Mouse (Mus musculus): ENCODE results near the gene Pard3. TPM values are rescaled to one million over a fixed set of nuclear protein-coding genes. Genes with fewer than 3 reads are reported as not detected.

Pard3 gene
- polyA plus RNA-seq, 1 experiment: 35.1 TPM

DNA sequence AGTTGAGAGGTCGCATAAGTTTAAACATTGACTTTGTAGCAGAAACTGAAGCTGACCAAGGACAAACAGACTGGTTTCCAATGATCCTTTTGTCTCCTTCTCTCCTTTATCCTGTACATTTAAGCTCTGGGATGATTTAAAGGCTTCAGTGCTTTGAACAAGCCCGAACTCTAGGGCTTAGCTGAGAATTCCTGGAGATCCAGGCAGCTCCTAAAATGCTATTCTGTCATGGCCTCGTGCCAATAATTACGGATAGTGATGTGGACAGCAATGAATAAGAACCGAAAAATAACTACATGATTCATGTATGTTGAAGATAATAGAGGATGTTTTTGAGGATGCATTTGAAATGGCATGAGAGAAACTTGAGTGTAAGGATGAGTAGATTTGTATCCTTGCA lies 421.9 kb downstream of the Pard3 start:
- TF ChIP-seq CTCF (IDR thresholded peaks at IDR 0.05; ENCODE audit: borderline replicate concordance, extremely low read depth, insufficient read depth, insufficient read length): no peak
- TF ChIP-seq POLR2A (IDR thresholded peaks at IDR 0.05; ENCODE audit: borderline replicate concordance, extremely low read depth, insufficient read depth, insufficient read length, poor library complexity, severe bottlenecking): no peak
- no peak for DNase-seq (ENCODE audit: low read depth)

DNA sequence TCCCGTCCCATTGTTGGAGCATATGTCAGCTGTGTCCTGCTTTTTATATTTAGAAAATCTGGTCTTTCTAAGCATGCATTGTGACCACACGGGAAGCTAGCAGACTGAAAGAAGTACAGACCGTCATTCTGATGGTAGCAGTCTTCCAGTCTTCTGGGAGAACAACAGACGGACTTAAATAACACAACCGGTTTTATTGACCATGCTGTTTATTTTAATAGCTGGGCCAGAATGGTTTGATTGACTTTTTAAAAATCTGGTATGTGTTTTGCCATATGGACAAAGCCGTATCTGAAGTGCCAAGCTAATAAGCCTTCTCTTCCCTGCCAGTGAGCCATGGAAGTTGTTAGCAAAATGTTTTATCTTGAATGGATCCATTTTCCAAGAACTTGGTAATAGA lies 428.3 kb downstream of the Pard3 start:
- TF ChIP-seq POLR2A (IDR thresholded peaks at IDR 0.05; ENCODE audit: borderline replicate concordance, extremely low read depth, insufficient read depth, insufficient read length, poor library complexity, severe bottlenecking) (no peak), CTCF (IDR thresholded peaks at IDR 0.05; ENCODE audit: borderline replicate concordance, extremely low read depth, insufficient read depth, insufficient read length) (no peak)
- DNase-seq (ENCODE audit: low read depth): peak; percentile 56

DNA sequence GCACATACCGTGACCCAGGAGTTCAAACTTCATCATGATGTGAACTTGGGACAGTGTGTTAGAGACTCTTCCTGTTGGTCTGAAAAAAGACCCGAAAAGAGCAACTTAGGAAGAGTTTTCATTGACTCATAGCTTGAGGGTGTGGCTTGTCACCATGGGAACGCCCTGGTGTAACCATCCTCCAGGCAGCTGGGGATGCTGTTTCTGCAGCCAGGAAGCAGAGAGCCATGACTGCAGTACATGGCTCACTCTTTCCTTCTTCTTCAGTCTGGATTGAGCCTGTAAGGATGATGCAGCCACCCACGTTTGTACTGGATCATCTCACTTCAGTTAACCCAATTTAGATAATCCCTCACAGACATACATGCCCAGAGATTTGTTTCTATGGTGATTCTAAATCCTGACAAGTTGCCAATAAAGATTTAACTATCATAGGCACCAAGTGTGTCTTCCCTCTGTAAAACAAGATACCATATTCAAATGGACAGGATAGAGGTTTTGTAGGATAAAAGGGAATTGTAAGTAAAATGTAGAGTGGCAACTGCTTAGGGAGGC lies 431.6 kb downstream of the Pard3 start:
- TF ChIP-seq POLR2A (IDR thresholded peaks at IDR 0.05; ENCODE audit: borderline replicate concordance, extremely low read depth, insufficient read depth, insufficient read length, poor library complexity, severe bottlenecking) (no peak), CTCF (IDR thresholded peaks at IDR 0.05; ENCODE audit: borderline replicate concordance, extremely low read depth, insufficient read depth, insufficient read length) (no peak)
- DNase-seq (ENCODE audit: low read depth): peak; percentile 45

DNA sequence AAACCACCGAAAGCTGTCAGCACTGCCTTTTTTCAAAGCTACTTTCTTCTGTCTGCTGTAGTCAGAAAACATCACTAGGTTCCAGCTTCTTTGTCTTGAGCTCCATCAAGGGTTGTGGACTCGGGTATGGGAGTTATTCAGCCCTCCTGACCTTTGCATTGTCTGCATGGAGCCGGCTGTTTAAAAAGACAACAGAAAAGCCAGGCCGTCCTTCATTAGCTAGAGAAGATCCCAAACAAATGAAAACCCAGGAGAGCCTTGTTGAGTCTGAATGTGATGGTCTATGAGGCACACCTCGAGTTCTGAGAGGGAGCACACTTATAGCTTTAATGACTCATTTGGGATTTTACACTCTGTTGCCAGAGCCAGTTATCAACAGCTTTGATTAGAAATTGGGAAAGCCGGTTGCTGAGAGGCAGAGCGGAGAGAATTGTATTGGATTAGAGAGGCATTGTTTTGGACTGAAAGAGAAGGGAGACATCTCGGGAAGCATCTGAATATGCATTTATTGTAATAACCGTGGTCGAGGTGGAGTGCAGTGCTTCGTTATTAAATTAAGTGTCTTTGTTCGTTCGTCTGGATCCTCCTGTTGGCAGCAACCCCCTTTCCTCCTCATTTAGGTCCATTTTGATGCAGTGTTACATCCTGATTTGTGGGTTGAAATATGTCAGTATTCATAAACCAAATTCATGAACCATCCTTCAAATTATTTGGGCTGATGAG lies 435.5 kb downstream of the Pard3 start:
- TF ChIP-seq CTCF (IDR thresholded peaks at IDR 0.05; ENCODE audit: borderline replicate concordance, extremely low read depth, insufficient read depth, insufficient read length) (no peak), POLR2A (IDR thresholded peaks at IDR 0.05; ENCODE audit: borderline replicate concordance, extremely low read depth, insufficient read depth, insufficient read length, poor library complexity, severe bottlenecking) (no peak)
- peak; percentile 70 for DNase-seq (ENCODE audit: low read depth)

DNA sequence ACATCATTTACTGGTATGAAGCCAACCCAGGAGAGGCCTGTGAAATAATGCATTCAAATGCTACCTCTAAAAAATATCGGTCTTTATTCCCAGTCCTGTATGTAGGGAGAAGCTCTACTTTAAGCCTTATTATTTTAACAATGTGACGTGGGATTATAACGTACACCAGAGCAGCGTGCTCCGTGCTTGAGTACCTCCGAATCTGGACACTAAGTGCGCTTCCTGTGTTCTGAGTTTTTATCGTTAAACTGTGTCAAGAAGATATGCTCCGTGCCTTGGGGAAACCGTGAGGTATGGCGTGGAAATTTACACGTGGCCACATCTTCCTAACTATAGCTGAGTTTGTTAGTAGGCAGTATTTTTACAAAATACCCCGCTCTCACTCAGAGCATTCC lies 436.0 kb downstream of the Pard3 start:
- peak; percentile 50 for DNase-seq (ENCODE audit: low read depth)
- TF ChIP-seq POLR2A (IDR thresholded peaks at IDR 0.05; ENCODE audit: borderline replicate concordance, extremely low read depth, insufficient read depth, insufficient read length, poor library complexity, severe bottlenecking) (no peak), CTCF (IDR thresholded peaks at IDR 0.05; ENCODE audit: borderline replicate concordance, extremely low read depth, insufficient read depth, insufficient read length) (no peak)

DNA sequence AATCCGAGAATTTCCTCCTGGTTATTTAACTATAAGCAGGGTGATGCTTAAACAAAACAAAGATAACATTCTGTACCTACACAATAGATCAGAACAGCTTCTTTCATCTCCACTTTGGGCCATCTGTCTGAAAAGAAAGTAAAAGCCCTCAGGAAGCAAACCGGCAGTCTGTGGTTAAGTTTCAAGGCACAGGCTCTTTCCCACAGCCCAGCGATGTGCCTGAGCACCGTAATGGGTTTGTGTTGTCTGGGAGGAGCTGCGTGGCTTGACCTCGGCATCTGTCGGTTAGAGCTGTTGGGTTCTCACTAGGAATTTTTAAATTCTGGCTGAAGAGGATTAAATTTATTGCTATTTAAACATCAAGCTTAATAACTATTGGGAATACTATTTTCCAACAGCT lies 436.5 kb downstream of the Pard3 start:
- no peak for TF ChIP-seq POLR2A (IDR thresholded peaks at IDR 0.05; ENCODE audit: borderline replicate concordance, extremely low read depth, insufficient read depth, insufficient read length, poor library complexity, severe bottlenecking)
- TF ChIP-seq CTCF (IDR thresholded peaks at IDR 0.05; ENCODE audit: borderline replicate concordance, extremely low read depth, insufficient read depth, insufficient read length): no peak
- peak; percentile 81 for DNase-seq (ENCODE audit: low read depth)

DNA sequence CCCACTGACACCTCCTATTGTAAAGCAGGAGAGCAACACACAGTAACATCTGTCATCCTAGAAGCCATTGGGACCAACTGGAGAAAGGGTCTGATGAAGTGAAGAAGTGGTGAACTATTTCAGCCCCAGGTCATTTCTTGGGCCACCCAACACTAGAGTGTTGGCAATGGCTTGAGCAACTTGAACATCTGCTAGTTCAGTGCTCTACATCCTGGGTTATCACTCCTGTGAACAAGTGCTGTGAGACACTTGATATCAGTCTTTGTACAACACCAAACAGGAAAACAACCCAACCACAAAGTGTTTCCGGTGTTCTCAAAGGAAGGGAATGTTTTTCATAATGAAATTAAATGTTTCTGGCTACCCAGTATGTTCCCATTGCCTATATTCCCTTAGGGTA lies 438.1 kb downstream of the Pard3 start:
- no peak for TF ChIP-seq POLR2A (IDR thresholded peaks at IDR 0.05; ENCODE audit: borderline replicate concordance, extremely low read depth, insufficient read depth, insufficient read length, poor library complexity, severe bottlenecking)
- no peak for TF ChIP-seq CTCF (IDR thresholded peaks at IDR 0.05; ENCODE audit: borderline replicate concordance, extremely low read depth, insufficient read depth, insufficient read length)
- DNase-seq (ENCODE audit: low read depth): no peak

DNA sequence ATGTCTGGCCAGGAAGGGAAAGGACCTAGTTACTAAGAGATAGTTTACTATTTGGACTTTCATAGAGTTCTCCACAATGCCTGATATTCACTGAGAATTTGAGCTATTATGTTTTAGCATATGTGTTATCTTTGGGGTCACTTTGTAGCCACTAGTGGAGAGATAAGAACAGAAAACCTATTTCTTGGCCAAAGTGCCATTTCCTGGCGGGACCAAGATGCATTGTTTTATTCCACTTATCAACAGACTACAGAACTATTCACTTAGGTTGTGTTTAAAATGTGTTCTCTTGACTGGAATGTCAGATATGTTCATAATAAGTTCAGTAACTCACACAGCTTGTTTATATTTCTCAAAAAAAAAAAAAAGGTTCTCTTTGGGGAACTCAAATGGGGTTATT lies 441.6 kb downstream of the Pard3 start:
- TF ChIP-seq POLR2A (IDR thresholded peaks at IDR 0.05; ENCODE audit: borderline replicate concordance, extremely low read depth, insufficient read depth, insufficient read length, poor library complexity, severe bottlenecking) (no peak), CTCF (IDR thresholded peaks at IDR 0.05; ENCODE audit: borderline replicate concordance, extremely low read depth, insufficient read depth, insufficient read length) (no peak)
- DNase-seq (ENCODE audit: low read depth): no peak

DNA sequence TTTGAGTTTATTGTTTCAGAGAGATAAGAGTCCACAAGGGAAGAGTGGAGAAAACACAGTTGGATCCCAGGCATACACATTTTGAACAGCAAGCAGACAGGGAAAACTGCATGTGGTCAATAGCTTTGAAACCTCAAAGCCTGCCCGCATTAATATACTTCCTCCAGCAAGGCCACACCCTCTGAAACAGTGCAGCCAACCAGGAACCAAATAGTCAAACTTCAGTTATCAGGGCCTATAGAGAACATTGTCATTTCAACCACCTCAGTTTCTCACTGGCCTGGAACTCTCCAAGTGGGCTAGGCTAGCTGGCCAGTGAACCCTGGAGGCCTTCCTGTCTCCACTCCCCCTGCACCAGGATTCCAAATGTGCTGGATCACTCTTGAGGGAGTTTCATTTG lies 442.6 kb downstream of the Pard3 start:
- no peak for DNase-seq (ENCODE audit: low read depth)
- TF ChIP-seq POLR2A (IDR thresholded peaks at IDR 0.05; ENCODE audit: borderline replicate concordance, extremely low read depth, insufficient read depth, insufficient read length, poor library complexity, severe bottlenecking) (no peak), CTCF (IDR thresholded peaks at IDR 0.05; ENCODE audit: borderline replicate concordance, extremely low read depth, insufficient read depth, insufficient read length) (no peak)

DNA sequence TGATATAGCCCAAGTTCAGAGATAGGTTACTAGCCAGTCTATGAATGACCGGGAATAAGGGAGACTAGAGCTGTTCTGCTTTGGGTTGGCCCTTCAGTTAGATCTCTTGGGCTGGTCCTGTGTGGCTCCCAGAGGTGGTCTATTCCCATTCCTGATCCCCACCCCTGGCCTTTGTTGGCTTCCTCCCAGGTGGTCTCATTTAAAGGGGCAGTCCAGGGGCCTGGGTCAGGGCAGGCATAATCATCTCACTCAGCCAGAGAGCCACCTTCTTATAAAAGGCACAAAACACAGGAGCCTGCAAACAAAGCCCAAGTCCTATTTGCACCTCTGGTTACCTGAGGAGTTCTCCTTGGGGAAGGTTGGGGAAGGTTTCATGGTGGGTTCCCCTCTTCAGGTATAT lies 447.6 kb downstream of the Pard3 start:
- no peak for DNase-seq (ENCODE audit: low read depth)
- TF ChIP-seq CTCF (IDR thresholded peaks at IDR 0.05; ENCODE audit: borderline replicate concordance, extremely low read depth, insufficient read depth, insufficient read length) (no peak), POLR2A (IDR thresholded peaks at IDR 0.05; ENCODE audit: borderline replicate concordance, extremely low read depth, insufficient read depth, insufficient read length, poor library complexity, severe bottlenecking) (no peak)

DNA sequence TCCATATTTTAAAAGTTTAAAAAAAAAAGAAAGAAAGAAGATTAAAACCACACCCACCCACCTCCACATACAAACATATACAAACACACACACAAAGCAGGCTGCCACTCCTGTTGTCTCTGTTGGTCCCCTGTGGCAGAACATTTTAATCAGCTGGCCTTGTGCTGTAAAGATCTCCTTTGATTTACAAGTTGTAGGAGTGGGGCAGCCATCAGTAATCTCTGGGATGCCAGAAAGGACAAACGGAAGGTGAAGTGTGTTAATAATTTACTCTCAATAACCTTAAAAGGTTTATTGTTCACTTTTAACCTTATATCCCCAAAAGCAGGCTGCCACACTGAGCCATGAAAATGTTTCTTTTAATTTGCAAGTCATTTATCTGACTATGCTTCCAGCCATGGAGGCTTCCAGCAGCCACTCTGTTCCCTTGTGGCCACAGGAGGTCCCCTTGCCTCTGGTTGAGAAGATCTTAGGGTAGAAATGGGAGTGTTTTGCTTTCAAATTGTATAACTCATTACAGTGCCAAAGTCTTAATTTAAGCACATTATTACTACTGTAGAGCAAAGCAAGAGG lies 448.4 kb downstream of the Pard3 start:
- no peak for DNase-seq (ENCODE audit: low read depth)
- TF ChIP-seq POLR2A (IDR thresholded peaks at IDR 0.05; ENCODE audit: borderline replicate concordance, extremely low read depth, insufficient read depth, insufficient read length, poor library complexity, severe bottlenecking) (no peak), CTCF (IDR thresholded peaks at IDR 0.05; ENCODE audit: borderline replicate concordance, extremely low read depth, insufficient read depth, insufficient read length) (no peak)

DNA sequence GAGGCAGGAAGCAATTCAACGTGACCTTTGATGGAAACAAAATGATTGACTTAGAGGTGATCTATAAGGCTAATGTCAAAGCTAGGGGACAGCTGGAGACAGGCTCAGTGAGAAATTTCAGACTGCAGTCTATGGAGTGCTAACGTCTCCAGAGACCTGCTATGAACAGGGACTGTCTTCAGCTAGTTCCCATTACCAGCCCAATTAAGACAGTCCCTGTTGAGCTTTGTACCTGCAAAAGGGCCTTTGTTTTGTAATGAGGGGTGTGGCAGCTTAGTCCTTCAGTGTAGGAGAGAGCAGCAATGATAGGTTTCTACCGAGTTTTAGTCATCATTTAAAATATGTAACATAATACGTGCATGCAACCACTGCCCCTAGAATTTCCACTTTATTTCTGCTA lies 448.9 kb downstream of the Pard3 start:
- no peak for DNase-seq (ENCODE audit: low read depth)
- no peak for TF ChIP-seq POLR2A (IDR thresholded peaks at IDR 0.05; ENCODE audit: borderline replicate concordance, extremely low read depth, insufficient read depth, insufficient read length, poor library complexity, severe bottlenecking)
- TF ChIP-seq CTCF (IDR thresholded peaks at IDR 0.05; ENCODE audit: borderline replicate concordance, extremely low read depth, insufficient read depth, insufficient read length): no peak
